Mouse (Mus musculus) heart, postnatal 36 days (tissue): Measurements from ENCODE around the gene Mdk. TPM values are rescaled to one million over a fixed set of nuclear protein-coding genes. Genes with fewer than 3 reads are reported as not detected.
A peak's percentile ranks its signal among the peaks of the same experiment; 100 is the strongest.

ENCODE experiments used
- DNase-seq, 2 experiments: peaks; one replicate each; pipeline ENCODE4 v3.0.0; 2021 to 2022
- intact Hi-C: fragments of 180-260 bp; cut with DNase I; formaldehyde crosslinking; loops from one replicate; pipeline ENCODE4 v1.15.1; 2025
- total RNA-seq, 2 experiments: library from RNA; stranded (reverse); gene quantifications; 2 replicates each; pipeline ENCODE4 v1.2.3; 2021

Mdk gene
- 1 to 10 TPM; 2.4 to 3.9 TPM for total RNA-seq

DNA sequence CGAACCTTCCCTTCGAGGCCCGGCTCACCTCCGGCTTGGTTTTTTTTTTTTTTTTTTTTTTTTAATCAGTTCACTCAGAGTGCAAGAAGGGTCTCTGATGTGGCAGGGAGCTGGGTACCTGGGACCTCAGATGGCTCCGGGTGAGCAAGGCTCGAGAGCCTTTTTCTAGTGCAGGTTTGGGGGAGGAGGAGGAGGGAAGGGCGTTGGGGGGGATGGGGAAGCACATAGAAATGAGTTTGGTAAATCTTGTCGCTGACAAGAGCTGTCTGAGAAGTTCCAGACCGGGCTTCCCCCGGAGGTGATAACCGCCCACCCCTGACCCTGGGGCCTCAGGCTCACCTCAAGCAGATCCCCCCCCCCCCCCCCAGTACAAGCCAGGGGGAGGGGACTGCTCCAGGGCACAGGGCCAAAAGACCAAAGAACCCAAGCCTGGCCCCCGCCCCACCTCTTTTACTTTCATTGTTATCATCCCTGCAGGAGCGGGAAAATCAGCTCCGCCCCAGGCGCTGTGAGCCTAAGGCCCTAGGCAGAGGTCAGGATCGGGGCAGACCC, at the start of gene Mdk:
Gene Mdk, minus strand, starts transcription at position 138 of the 552 bp plus-strand sequence.
- intact Hi-C loops, result no loop called here
- DNase-seq, result no peak

DNA sequence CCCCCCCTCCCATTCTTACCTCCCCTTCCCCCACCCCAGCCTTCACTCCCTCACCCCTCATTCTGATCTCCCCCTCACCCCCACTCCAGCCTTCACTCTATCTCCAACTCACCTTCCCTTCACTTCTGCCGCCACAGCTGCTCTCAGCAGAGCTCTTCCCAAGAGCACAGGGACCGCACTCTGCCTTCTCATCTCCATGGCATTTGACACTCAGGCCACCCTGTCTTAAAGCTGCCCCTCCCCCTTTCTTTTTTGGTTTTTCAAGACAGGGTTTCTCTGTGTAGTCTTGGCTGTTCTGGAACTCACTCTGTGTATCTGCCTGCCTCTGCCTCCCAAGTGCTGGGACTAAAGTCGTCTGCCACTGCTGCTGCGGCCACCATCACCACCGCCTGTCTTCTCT, 48.7 kb upstream of the Mdk start:
- no peak for DNase-seq
- intact Hi-C loops, result loop anchor here (10.0 kb wide), 1 partner anchor 454 kb away; the partner anchor contains the start of gene Cry2

- intact Hi-C loops, result loop anchor here (10.0 kb wide), 1 partner anchor 455 kb away; the partner anchor contains the start of gene Cry2
- no peak for DNase-seq
Measured at GRCm38 (mm10) chr2:91980245-91980644, 48.1 kb upstream of the Mdk start.

DNA sequence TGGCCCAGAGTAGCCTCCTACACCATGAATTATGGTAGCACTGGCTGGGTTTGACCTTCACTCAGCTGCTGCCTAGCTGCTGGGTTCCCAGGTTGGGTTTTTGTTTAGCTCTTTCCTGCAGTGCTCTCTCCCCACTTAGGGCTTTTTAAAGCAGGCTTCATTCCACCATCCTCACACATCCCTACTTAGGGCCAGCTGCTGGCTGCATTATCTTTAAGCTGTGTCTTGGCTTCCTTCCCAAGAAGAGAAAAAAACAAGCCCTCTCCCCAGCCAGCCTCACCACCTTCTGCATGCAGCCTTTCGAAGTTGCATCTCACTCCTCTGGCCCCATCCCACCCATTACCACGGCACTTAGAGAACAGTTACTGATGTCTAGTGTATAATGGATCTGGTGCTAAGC, 46.5 kb upstream of the Mdk start:
- intact Hi-C loops, result no loop called here
- DNase-seq, result no peak

GRCm38 (mm10) chr2:91977960-91978359, 45.9 kb upstream of the Mdk start:
- intact Hi-C loops, result no loop called here
- no peak for DNase-seq

- intact Hi-C loops, result no loop called here
- DNase-seq, result no peak
Measured at GRCm38 (mm10) chr2:91975581-91976541, 43.8 kb upstream of the Mdk start, which contains the start of gene Dgkz. TSS of gene Dgkz (minus strand) at chr2:91975864.

GRCm38 (mm10) chr2:91973416-91974135, 41.5 kb upstream of the Mdk start:
- intact Hi-C loops, result no loop called here
- no peak for DNase-seq

GRCm38 (mm10) chr2:91972121-91972566, 40.0 kb upstream of the Mdk start:
- intact Hi-C loops, result no loop called here
- no peak for DNase-seq

DNA sequence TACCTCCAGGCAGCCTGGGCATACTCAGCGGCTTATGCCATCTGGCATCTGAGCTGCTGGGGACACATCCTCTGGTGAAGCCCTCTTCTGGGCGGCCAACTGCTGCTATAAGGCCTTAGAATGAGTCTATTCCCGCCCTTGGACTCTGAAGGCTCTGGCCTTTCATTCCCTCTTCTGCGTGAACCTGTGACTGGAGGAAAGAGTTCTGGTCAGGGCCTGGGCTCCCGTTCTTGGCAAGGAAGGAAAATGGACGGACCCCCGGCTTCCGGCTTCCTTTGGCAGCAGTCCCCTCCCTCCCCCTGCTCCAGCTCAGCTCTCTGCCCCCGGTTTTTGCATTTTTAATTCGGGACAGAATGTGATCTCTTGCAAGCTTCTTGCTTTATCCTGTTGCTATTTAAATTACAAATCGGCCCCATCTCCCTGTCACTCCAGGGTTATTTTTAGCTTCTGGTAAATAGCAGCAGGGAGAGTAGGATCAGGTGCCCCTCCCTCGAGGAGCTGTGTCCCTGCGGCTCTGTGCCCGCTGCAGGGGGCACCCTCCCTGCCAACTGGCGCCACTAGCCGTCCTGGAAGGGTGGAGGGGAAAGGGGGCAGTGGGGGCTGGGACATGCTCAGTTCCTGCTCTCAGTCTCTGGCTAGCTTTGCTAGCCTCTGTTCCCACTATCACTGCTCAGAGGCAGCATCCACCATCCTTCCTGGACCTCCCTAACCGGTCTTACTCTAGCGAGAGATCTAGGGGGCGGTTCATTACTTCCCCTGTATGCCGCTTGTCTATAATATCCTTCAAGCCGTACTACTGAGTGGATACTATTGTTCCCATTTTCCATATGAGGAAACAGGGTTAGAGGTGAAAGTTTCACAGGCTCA, 39.4 kb upstream of the Mdk start:
- peak in 1 of 2 experiments; percentile 67 for DNase-seq
- intact Hi-C loops, result no loop called here

DNA sequence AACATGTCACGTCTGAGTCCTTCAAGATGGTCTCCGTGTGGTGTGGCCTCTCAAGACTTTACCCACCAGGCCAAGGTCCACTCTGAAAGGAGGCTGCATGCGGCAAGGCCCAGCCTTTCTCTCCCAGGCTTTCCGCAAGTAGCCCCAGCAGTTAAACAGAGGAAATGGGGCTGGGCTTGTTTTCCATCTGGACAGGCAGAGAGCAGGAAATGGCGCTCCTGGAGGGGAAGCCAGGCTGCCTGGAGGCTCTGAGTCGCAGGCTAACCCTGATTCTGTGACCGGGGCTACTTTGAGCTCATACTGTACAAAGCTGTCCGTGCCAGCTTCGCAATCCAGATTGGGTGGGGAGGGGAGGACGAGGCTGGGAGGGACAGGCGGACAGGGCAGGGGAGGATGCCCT, 35.9 kb upstream of the Mdk start:
- peak in 1 of 2 experiments; percentile 56 for DNase-seq
- intact Hi-C loops, result no loop called here

GRCm38 (mm10) chr2:91966367-91966766, 34.3 kb upstream of the Mdk start:
- no peak for DNase-seq
- intact Hi-C loops, result no loop called here

DNA sequence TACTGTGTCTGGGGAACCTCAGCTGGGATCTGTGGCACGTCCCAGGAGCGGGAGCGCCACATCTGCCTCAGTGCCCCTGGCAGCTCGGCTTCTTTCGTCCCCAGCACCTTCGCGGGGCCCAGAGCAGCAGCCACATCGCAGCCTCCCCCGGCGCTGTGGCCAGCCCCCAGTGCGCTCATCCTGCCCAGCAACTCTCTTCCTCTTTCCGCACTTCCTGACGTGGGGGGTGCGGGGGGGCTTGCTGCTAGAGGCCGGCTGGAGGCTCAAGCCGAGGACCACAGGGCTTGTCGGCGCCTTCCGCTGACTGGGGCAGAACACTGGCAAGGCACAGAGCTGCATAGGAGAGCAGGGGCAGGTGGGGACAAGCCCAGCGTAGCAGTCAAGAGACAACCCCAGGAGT, 33.3 kb upstream of the Mdk start:
- DNase-seq, result peak; percentile 74 to 75
- intact Hi-C loops, result no loop called here

DNA sequence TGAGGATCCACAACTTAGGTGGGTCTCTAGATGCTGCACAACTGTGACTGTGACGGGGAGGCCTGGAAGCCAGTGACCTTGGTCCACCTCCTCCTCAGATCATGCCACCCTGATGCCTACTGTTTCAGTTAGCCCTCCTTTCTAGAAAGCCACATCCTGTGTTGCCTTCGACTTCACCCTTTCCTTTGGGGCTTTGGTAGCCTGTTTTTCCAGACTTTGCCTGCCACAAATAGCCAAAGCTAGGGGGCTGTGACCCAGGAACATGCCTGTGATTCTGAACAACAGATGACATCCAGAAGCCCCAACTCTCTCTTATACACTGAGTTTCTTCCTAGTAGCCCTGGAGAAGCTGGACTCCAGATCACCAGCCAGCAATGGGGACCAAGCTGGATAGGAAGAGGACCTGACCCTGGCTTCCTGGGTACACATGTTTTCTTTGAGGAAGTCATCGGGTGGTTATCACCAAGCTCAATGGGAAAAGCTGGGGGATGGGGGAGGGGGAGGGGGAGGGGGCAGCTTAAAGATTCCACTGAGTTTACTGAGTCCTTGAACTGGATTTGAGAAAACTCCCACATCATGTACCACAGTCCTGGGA, 32.6 kb upstream of the Mdk start:
- intact Hi-C loops, result no loop called here
- no peak for DNase-seq

- peak; percentile 99 to 100 for DNase-seq
- intact Hi-C loops, result loop anchor here (1.0 kb wide), 1 partner anchor 19 kb away; no protein-coding TSS in a partner anchor
Measured at GRCm38 (mm10) chr2:91963443-91963932, 31.4 kb upstream of the Mdk start.

DNA sequence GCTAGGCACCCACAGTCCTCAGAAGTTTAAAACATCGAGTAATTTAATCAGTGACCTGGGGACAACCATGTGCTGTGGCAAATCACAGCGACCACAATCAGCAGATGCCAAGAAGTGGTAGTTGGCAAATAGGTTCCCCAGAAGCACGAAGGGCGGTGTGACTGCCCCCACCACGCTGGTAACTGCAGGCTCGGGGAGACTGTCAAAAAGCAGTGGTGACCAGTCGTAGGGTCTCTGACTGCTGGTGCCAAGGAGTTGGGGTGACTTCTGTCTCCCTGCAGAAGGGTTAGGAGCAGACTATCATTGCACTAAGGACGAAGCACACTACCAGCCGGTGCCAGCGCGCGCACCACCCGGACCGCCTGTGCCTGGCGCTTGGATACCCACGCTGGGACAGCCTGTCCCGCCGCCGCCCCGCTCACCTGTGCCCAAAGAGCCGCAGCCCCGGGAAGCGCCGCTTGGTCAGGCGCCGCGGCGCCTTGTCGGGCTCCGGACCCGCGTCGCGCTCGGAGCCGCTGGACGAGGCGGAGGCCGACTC, 30.8 kb upstream of the Mdk start:
- intact Hi-C loops, result loop anchor here (1.0 kb wide), 1 partner anchor 19 kb away; no protein-coding TSS in a partner anchor
- DNase-seq, result no peak

DNA sequence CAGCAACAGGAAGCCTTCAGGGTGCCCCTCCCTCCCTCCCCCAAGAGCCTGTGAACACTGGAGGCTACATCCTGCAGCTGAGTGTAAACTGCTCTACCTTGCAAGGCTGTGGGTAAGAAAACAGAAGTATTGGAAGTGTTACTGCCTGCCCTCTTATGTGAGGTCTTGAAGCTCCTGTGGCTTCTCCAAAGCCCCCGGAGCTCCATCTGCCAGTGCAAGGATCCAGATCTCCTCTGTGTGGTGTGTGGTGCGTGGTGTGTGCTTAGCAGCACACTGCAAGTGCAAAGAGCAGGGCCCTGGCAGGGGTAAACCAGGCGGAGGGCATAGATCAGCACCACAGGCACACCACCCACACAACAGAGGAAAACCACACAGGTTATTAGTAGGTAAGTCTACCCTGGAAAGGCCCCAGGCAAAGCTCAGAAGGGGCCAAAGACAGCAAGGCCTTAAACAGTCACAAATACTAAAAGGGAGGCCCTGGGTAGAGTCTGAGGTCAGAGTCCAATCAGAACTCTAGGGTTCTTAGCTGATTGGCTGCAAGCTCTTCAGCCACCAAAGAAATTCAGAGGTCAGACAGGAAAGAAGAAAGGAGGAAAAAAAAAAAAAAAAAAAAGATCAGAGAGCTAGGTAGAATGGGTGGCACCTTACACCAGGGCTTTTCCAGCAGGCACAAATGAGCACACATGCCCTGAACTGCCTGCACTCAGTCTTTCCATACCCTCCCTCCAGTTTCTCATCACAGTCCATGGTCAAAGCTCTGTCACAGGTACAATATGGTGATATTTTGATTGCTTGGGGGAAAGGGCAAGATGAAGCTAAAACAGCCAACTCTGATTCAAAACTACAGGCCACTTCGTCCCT, 30.0 kb upstream of the Mdk start:
- DNase-seq, result no peak
- intact Hi-C loops, result loop anchor here (1.0 kb wide), 1 partner anchor 14 kb away; no protein-coding TSS in a partner anchor

DNA sequence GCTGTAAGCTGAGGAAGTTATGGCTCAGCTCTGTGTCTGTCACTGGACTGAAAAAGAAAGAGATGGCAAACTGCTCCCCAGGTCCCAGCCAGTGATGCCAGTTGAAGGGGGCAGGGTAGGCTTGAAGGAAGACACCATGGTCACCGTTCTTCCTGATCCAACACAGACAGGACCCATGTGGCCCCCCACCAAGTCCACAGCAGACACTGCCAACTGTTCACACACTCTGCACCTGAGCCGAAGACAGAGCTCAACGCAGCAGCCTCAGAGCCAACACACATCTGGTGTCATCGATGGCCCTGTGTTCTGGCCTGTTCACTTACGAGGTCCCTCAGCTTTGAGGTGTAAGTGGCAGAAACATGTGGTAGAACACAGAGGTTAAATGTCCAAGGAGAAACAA, 28.4 kb upstream of the Mdk start:
- intact Hi-C loops, result no loop called here
- no peak for DNase-seq
